Mouse (Mus musculus) cortical plate, adult 2 months (tissue): Measurements from ENCODE around the gene Gba.

Experiments
- CTCF ChIP-seq: fragments of 200-500 bp; IDR thresholded peaks from 2 replicates; pipeline ENCODE4 v1.5.1; 2011; ENCODE audit warnings: mild to moderate bottlenecking, control low read depth, low read length; ENCODE audit not compliant: insufficient read depth; ENCODE audit errors: extremely low read depth
- POLR2A ChIP-seq: fragments of 200-500 bp; IDR thresholded peaks from 2 replicates; pipeline ENCODE4 v1.6.1; 2011; ENCODE audit warnings: mild to moderate bottlenecking, low read length, control low read depth; ENCODE audit not compliant: insufficient read depth; ENCODE audit errors: extremely low read depth

DNA sequence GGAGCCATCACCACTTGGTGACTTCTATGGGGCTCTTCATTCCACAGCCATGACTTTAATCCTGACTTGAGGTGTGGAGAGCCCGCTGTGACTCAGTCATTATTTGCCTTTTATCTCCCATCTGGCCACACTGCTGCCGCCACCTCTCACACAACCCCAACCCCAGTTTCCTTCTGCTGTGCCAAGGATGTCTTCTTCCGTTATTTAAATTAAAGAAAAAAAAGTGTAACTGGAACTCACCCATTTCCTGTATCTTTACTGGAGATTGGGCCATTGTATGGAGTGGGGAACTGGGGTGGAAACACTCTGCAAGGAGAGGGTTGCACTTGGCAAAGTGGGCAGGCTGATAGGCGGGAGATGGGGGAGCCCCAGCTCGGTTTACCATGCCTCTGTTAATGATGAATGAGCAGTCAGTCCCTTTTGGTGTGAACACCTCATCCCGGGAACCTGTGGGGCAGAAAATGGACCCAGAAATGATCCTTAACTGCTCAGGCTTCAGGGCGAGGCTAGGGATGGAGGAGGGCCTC is 20.1 kb upstream of the Gba start:
- TF ChIP-seq CTCF = no peak
- no peak for TF ChIP-seq POLR2A
